Mouse (Mus musculus) olfactory bulb, adult 2 months (tissue): ENCODE measurements around the gene Slc23a2.

Experiments
- CTCF ChIP-seq: fragments of 200-500 bp; IDR thresholded peaks from 2 replicates; pipeline ENCODE4 v1.5.1; 2012; ENCODE audit warnings: low read depth, mild to moderate bottlenecking, low read length, moderate library complexity; ENCODE audit not compliant: insufficient read depth
- POLR2A ChIP-seq: fragments of 200-500 bp; IDR thresholded peaks from 2 replicates; pipeline ENCODE4 v1.6.1; 2012; ENCODE audit warnings: mild to moderate bottlenecking, low read depth, low read length, moderate library complexity; ENCODE audit not compliant: insufficient read depth

- TF ChIP-seq CTCF (no peak), POLR2A (no peak)
Measured at GRCm38 (mm10) chr2:132048143-132048772, 96.7 kb downstream of the Slc23a2 start.
